In genomic region chr4:21931772-21932630, GRCm38 (mm10) we compare ENCODE assay signal across 7 mouse cellular contexts. TPM values are rescaled to one million over a fixed set of nuclear protein-coding genes. Genes with fewer than 3 reads are reported as not detected.
A peak's percentile ranks its signal among the peaks of the same experiment; 100 is the strongest.
DNase-seq lines count a peak whose midpoint lies in the region; ATAC-seq and TF ChIP-seq lines count a peak whose summit lies in the region.

No protein-coding gene starts in this region.

- H3K9ac ChIP-seq in hindbrain, embryonic 11.5 days (ENCODE audit: low read depth, low read length): peak overlapping the region; percentile 94
- peak overlapping the region; percentile 99 for H3K9ac ChIP-seq in midbrain, embryonic 13.5 days (replicated peaks)

- no peak for DNase-seq in lung, adult 2 months
- DNase-seq in lung, postnatal 10 days: no peak
- DNase-seq in cerebellum, postnatal 36 days: peak; percentile 11 to 36
- peak; percentile 33 for DNase-seq in hindbrain, embryonic 11.5 days (ENCODE audit: low spot score)
- DNase-seq in frontal cortex, postnatal 10 days (ENCODE audit: low spot score in 2 of 2): no peak

- no peaks in the 10 kb centered on the region for H3K27me3 ChIP-seq in hindbrain, embryonic 11.5 days (ENCODE audit: control insufficient read depth, insufficient read depth, low read length)
- no peaks in the 10 kb centered on the region for H3K27me3 ChIP-seq in midbrain, embryonic 13.5 days

- H3K27ac ChIP-seq in hindbrain, embryonic 11.5 days (ENCODE audit: low read depth, low read length): peak overlapping the region; percentile 85
- peak overlapping the region; percentile 98 for H3K27ac ChIP-seq in midbrain, embryonic 13.5 days

- ATAC-seq in hindbrain, embryonic 11.5 days (ENCODE audit: low FRiP score): peak; percentile 62
- ATAC-seq in midbrain, embryonic 13.5 days: peak; percentile 51
- no peak for ATAC-seq in inflammation-experienced regulatory T-cells, adult 6 months

- no peaks in the 10 kb centered on the region for H3K4me1 ChIP-seq in lung, adult 2 months (ENCODE audit: control insufficient read depth, insufficient read depth, low read length)
- H3K4me1 ChIP-seq in hindbrain, embryonic 11.5 days (replicated peaks; ENCODE audit: control insufficient read depth, insufficient read depth, low read length): no peaks in the 10 kb centered on the region; the same call in 1 of the 2 replicates
- H3K4me1 ChIP-seq in midbrain, embryonic 13.5 days (replicated peaks): peaks cover 29% of the 10 kb centered on the region

- TF ChIP-seq CTCF in lung, adult 2 months (IDR thresholded peaks at IDR 0.05; ENCODE audit: insufficient read depth, low read length): no peak

- no peak for TF ChIP-seq POLR2A in lung, adult 2 months (IDR thresholded peaks at IDR 0.05; ENCODE audit: borderline replicate concordance, extremely low read depth, low read depth, low read length)

- H3K4me3 ChIP-seq in lung, adult 2 months (replicated peaks; ENCODE audit: extremely low read depth, low read depth, low read length): peak overlapping the region; percentile 39
- peak overlapping the region; percentile 68 for H3K4me3 ChIP-seq in hindbrain, embryonic 11.5 days (ENCODE audit: low read depth, low read length)
- H3K4me3 ChIP-seq in midbrain, embryonic 13.5 days (replicated peaks): peak overlapping the region; percentile 86

- H3K4me2 ChIP-seq in hindbrain, embryonic 11.5 days (replicated peaks; ENCODE audit: low read depth, low read length): peak overlapping the region; percentile 75
- H3K4me2 ChIP-seq in midbrain, embryonic 13.5 days (replicated peaks): peak overlapping the region; percentile 70

- H3K36me3 ChIP-seq in hindbrain, embryonic 11.5 days (ENCODE audit: control insufficient read depth, insufficient read depth, low read length): no peaks in the 10 kb centered on the region
- H3K36me3 ChIP-seq in midbrain, embryonic 13.5 days: peaks cover 9% of the 10 kb centered on the region

- H3K9me3 ChIP-seq in hindbrain, embryonic 11.5 days (ENCODE audit: control insufficient read depth, low read length): no peaks in the 10 kb centered on the region
- H3K9me3 ChIP-seq in midbrain, embryonic 13.5 days: no peaks in the 10 kb centered on the region

- 14% methylated on average over 23 of the region's 23 CpGs for WGBS in lung, adult 2 months
- 16% methylated on average over 23 of the region's 23 CpGs for WGBS in hindbrain, embryonic 11.5 days
- 9% methylated on average over 23 of the region's 23 CpGs for WGBS in midbrain, embryonic 13.5 days

RNA-seq across cellular contexts. Expression of gene Faxc, which starts 0.9 kb away (rescaled TPM):
- polyA plus RNA-seq in lung, adult 2 months (2012; rRNA removed): 0.58 and 0.76 TPM in 2 replicates
- 19.0 and 24.8 TPM in 2 replicates for polyA plus RNA-seq in hindbrain, embryonic 11.5 days (2014; fragmentation: Nextera tagmentation; extraction: Ambion mirVana)
- 19.8 and 21.6 TPM in 2 replicates for polyA plus RNA-seq in midbrain, embryonic 13.5 days (2015; fragmentation: Nextera tagmentation; extraction: Ambion mirVana)
- polyA plus RNA-seq in inflammation-experienced regulatory T-cells, adult 6 months (2017; shearing (Covaris generic)): under 1 TPM in 2 of 3 experiments, not detected in 1; 0.15 to 0.20 TPM

RNA-seq across cellular contexts. Expression of gene Coq3, which starts 52.5 kb away (rescaled TPM):
- 1.4 and 2.5 TPM in 2 replicates for polyA plus RNA-seq in lung, adult 2 months (2012; rRNA removed)
- polyA plus RNA-seq in hindbrain, embryonic 11.5 days (2014; fragmentation: Nextera tagmentation; extraction: Ambion mirVana): 11.7 and 12.5 TPM in 2 replicates
- 11.1 and 11.8 TPM in 2 replicates for polyA plus RNA-seq in midbrain, embryonic 13.5 days (2015; fragmentation: Nextera tagmentation; extraction: Ambion mirVana)
- 10 to 100 TPM; 13.4 to 14.4 (median 13.5) TPM for polyA plus RNA-seq in inflammation-experienced regulatory T-cells, adult 6 months (2017; shearing (Covaris generic))

Comparison
In these comparisons a context has a peak if more than half of its experiments do, and no peak if none do; other contexts are left out.
1. DNase-seq: peak in cerebellum, postnatal 36 days (2 of 2) and hindbrain, embryonic 11.5 days (single experiment); none in lung, adult 2 months (single experiment), lung, postnatal 10 days (single experiment) and frontal cortex, postnatal 10 days (0 of 2).
2. RNA of gene Faxc, which starts 0.9 kb away (polyA plus RNA-seq): 19.8 to 21.6 TPM in midbrain, embryonic 13.5 days and 19.0 to 24.8 TPM in hindbrain, embryonic 11.5 days; 0.58 to 0.76 TPM in lung, adult 2 months and 0.15 to 0.20 TPM in inflammation-experienced regulatory T-cells, adult 6 months; every median in the first group is over 10 times any median in the second.
3. Peak in every context shown above with its lines, with median percentiles within 50 percentile points of each other: H3K4me3 ChIP-seq.